In the genomic region with DNA sequence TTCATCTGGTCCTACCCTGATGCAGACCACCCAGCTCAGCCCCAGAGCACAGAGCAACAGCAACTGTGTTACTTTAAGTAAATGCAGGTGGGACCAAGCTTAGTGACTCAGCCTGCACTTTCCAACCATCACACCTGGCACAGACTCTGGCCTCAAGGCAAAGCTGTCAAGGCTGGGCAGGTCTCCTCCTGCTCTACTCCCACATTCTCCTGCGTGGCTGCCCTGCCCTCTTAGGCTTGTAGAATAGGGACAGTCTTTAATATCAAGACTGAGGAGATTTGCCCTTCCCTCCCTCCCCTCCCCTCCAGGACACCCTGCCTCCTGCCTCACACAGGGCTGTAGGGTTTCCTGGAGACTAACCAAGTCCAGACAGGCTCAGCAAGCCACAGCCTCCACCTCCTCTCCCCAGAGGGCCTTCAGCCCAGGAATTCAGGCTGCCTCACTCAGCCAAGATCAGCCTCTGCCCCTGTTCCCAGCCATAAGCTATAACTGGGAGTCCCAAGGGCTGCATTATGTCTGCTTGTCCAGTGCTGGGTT, we compare ENCODE assay signal across 13 mouse cellular contexts. TPM values are rescaled to one million over a fixed set of nuclear protein-coding genes. Genes with fewer than 3 reads are reported as not detected.
DNase-seq lines count a peak whose midpoint lies in the region; ATAC-seq and TF ChIP-seq lines count a peak whose summit lies in the region.
"Had no signal": no experiment of that assay in that cellular context is flagged by ENCODE, and none has a peak within 500 bp of the region (broad histone marks: within the 10 kb centered on the region; RNA-seq: fewer than 3 reads in every experiment).

No protein-coding gene starts in this region.

- H3K4me3 ChIP-seq in intestine, postnatal 0 days (ENCODE audit: low read depth, low read length): no peak overlapping the region
- H3K4me3 ChIP-seq: heart, embryonic 10.5 days had no signal

- no peak for TF ChIP-seq CTCF in intestine, postnatal 0 days (IDR thresholded peaks at IDR 0.05; ENCODE audit: low read depth)

- no peak overlapping the region for H3K27ac ChIP-seq in intestine, postnatal 0 days (ENCODE audit: low read depth, low read length)
- H3K27ac ChIP-seq: heart, embryonic 10.5 days had no signal

- peak; percentile 59 for ATAC-seq in intestine, postnatal 0 days
- ATAC-seq: inflammation-experienced regulatory T-cells, adult 6 months had no signal

- WGBS in intestine, postnatal 0 days: 10% methylated on average over 1 of the region's 1 CpGs

- no peak overlapping the region; the same call in 1 of the 2 replicates for H3K9ac ChIP-seq in intestine, postnatal 0 days (ENCODE audit: low read depth, low read length)

- H3K27me3 ChIP-seq in intestine, postnatal 0 days (replicated peaks; ENCODE audit: control insufficient read depth, insufficient read depth, low read length): no peaks in the 10 kb centered on the region

- DNase-seq in heart, adult 11 months: peak; percentile 94
- DNase-seq in heart, postnatal 25 days (ENCODE audit: low spot score): no peak
- peak; percentile 40 for DNase-seq in urinary bladder, adult 2 months (ENCODE audit: low spot score)
- DNase-seq in urinary bladder, postnatal 4 days (ENCODE audit: low spot score in 2 of 2): no peak
- no peak for DNase-seq in left cerebral cortex, postnatal 25 days (ENCODE audit: low spot score in 2 of 2)
- DNase-seq in gastrocnemius, postnatal 4 days (ENCODE audit: low spot score in 2 of 2): no peak
- DNase-seq in layer of hippocampus, postnatal 36 days: no peak
- DNase-seq: adrenal gland, adult 2 months; B cell, adult 2 months had no signal

- H3K4me1 ChIP-seq in intestine, postnatal 0 days (replicated peaks; ENCODE audit: control insufficient read depth, insufficient read depth, low read length): no peaks in the 10 kb centered on the region; the same call in none of the 2 replicates

- H3K9me3 ChIP-seq in intestine, postnatal 0 days (ENCODE audit: control insufficient read depth): no peaks in the 10 kb centered on the region
- H3K9me3 ChIP-seq: heart, embryonic 10.5 days had no signal

- intact Hi-C loops in heart, postnatal 25 days (cut with DNase I): no loop called here
- intact Hi-C loops in left cerebral cortex, postnatal 25 days (cut with DNase I): no loop called here

- no peaks in the 10 kb centered on the region for H3K36me3 ChIP-seq in intestine, postnatal 0 days (ENCODE audit: control insufficient read depth, insufficient read depth)
- H3K36me3 ChIP-seq: heart, embryonic 10.5 days had no signal

- H3K4me2 ChIP-seq in intestine, postnatal 0 days (replicated peaks; ENCODE audit: low read depth): no peak overlapping the region

RNA-seq across cellular contexts. Expression of a gene that starts 13.9 kb away (rescaled TPM):
- 1 to 10 TPM; 1.8 to 1.9 TPM for total RNA-seq in heart, postnatal 25 days (2021)
- 1.3 and 3.6 TPM in 2 replicates for polyA plus RNA-seq in urinary bladder, adult 2 months (2012; rRNA removed)
- polyA plus RNA-seq in intestine, postnatal 0 days (2015; fragmentation: Nextera tagmentation; extraction: Ambion mirVana): 1.0 and 2.0 TPM in 2 replicates
- total RNA-seq in left cerebral cortex, postnatal 25 days (2021): under 1 TPM in 1 of 2 experiments, not detected in 1; 0.50 TPM
- 1 to 10 TPM in 1 of 2 experiments, under 1 TPM in 1; 0.52 to 2.3 TPM for total RNA-seq in gastrocnemius, postnatal 4 days (2021)
- not detected for total RNA-seq in layer of hippocampus, postnatal 36 days (2021)
- total RNA-seq: megakaryocyte-erythroid progenitor cell, adult 5-6 weeks had no signal

RNA-seq across cellular contexts. Expression of a gene that starts 16.1 kb away (rescaled TPM):
- 10 to 100 TPM; 28.9 to 30.7 TPM for total RNA-seq in heart, postnatal 25 days (2021)
- polyA plus RNA-seq in urinary bladder, adult 2 months (2012; rRNA removed): 29.4 and 39.9 TPM in 2 replicates
- 2,376 and 2,464 TPM in 2 replicates for polyA plus RNA-seq in intestine, postnatal 0 days (2015; fragmentation: Nextera tagmentation; extraction: Ambion mirVana)
- total RNA-seq in left cerebral cortex, postnatal 25 days (2021): 1 to 10 TPM; 2.2 to 2.7 TPM
- 1 to 10 TPM; 5.3 to 8.7 TPM for total RNA-seq in gastrocnemius, postnatal 4 days (2021)
- total RNA-seq in layer of hippocampus, postnatal 36 days (2021): 1 to 10 TPM; 3.6 to 6.1 TPM

RNA-seq across cellular contexts. Expression of a gene that starts 24.8 kb away (rescaled TPM):
- 1,000 to 10,000 TPM; 1,337 to 1,520 TPM for total RNA-seq in heart, postnatal 25 days (2021)
- 246 and 303 TPM in 2 replicates for polyA plus RNA-seq in urinary bladder, adult 2 months (2012; rRNA removed)
- 402 and 426 TPM in 2 replicates for polyA plus RNA-seq in intestine, postnatal 0 days (2015; fragmentation: Nextera tagmentation; extraction: Ambion mirVana)
- 10 to 100 TPM; 41.5 to 46.6 TPM for total RNA-seq in left cerebral cortex, postnatal 25 days (2021)
- 100 to 1,000 TPM; 211 to 220 TPM for total RNA-seq in gastrocnemius, postnatal 4 days (2021)
- 10 to 100 TPM; 60.8 to 61.8 TPM for total RNA-seq in layer of hippocampus, postnatal 36 days (2021)

RNA-seq across cellular contexts. Expression of a gene that starts 31.5 kb away (rescaled TPM):
- total RNA-seq in heart, postnatal 25 days (2021): under 1 TPM; 0.08 to 0.22 TPM
- polyA plus RNA-seq in urinary bladder, adult 2 months (2012; rRNA removed): 0.66 and 0.73 TPM in 2 replicates
- polyA plus RNA-seq in intestine, postnatal 0 days (2015; fragmentation: Nextera tagmentation; extraction: Ambion mirVana): 0.25 and 0.37 TPM in 2 replicates
- under 1 TPM; 0.32 to 0.66 TPM for total RNA-seq in left cerebral cortex, postnatal 25 days (2021)
- under 1 TPM; 0.10 to 0.20 TPM for total RNA-seq in gastrocnemius, postnatal 4 days (2021)
- under 1 TPM; 0.22 to 0.35 TPM for total RNA-seq in layer of hippocampus, postnatal 36 days (2021)
- total RNA-seq: megakaryocyte-erythroid progenitor cell, adult 5-6 weeks had no signal

RNA-seq across cellular contexts. Expression of a gene that starts 41.4 kb away (rescaled TPM):
- total RNA-seq in heart, postnatal 25 days (2021): 100 to 1,000 TPM; 225 to 270 TPM
- polyA plus RNA-seq in urinary bladder, adult 2 months (2012; rRNA removed): 325 and 346 TPM in 2 replicates
- polyA plus RNA-seq in intestine, postnatal 0 days (2015; fragmentation: Nextera tagmentation; extraction: Ambion mirVana): 144 and 152 TPM in 2 replicates
- total RNA-seq in left cerebral cortex, postnatal 25 days (2021): 100 to 1,000 TPM; 375 to 411 TPM
- 100 to 1,000 TPM; 369 to 382 TPM for total RNA-seq in gastrocnemius, postnatal 4 days (2021)
- 100 to 1,000 TPM; 417 to 431 TPM for total RNA-seq in layer of hippocampus, postnatal 36 days (2021)

Comparison
In these comparisons a context has a peak if more than half of its experiments do, and no peak if none do; other contexts are left out.
1. DNase-seq: peak in heart, adult 11 months (single experiment) and urinary bladder, adult 2 months (single experiment); none in heart, postnatal 25 days (single experiment), urinary bladder, postnatal 4 days (0 of 2), left cerebral cortex, postnatal 25 days (0 of 2), gastrocnemius, postnatal 4 days (0 of 2) and layer of hippocampus, postnatal 36 days (0 of 2).
2. RNA of a gene that starts 24.8 kb away (total RNA-seq): 1,337 to 1,520 TPM in heart, postnatal 25 days; 211 to 220 TPM in gastrocnemius, postnatal 4 days, 60.8 to 61.8 TPM in layer of hippocampus, postnatal 36 days and 41.5 to 46.6 TPM in left cerebral cortex, postnatal 25 days; every median in the first group is over 4 times any median in the second.